Mouse (Mus musculus): ENCODE results near the gene Pate3.
A peak's percentile ranks its signal among the peaks of the same experiment; 100 is the strongest.

- TF ChIP-seq EP300 (IDR thresholded peaks at IDR 0.05; ENCODE audit: low read depth) (no peak), CTCF (IDR thresholded peaks at IDR 0.05; ENCODE audit: low read depth) (peak; percentile 12; the same call in 1 of the 2 replicates)
Measured at GRCm38 (mm10) chr9:35614005-35614404, 34.0 kb downstream of the Pate3 start.
